ENCODE assay signal across 8 mouse cellular contexts in the genomic region with DNA sequence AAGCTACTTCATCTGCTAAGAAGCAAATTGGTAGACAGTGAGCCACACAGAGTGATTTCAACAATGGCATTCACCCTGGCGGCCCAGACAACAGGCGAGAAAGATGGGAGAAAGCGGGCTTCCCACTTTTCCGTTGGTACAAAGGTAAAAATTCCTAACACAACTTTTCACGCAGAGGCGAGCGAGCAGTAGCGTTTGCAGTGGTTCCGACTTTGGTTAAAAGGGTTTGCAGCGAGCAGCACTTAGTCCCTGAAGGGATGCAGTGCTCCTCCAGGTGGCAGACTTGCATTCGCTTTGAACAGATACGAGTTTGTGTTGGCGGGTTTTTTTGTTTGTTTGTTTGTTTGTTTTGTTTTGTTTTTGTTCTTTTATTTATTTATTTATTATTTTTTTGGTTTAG.
A peak's percentile ranks its signal among the peaks of the same experiment; 100 is the strongest.
DNase-seq lines count a peak whose midpoint lies in the region; ATAC-seq and TF ChIP-seq lines count a peak whose summit lies in the region.

No protein-coding gene starts in this region.

- 27% methylated on average over 13 of the region's 13 CpGs for WGBS in forebrain, embryonic 11.5 days
- WGBS in hindbrain, embryonic 13.5 days, result 31% methylated on average over 13 of the region's 13 CpGs
- WGBS in stomach, embryonic 14.5 days, result 24% methylated on average over 13 of the region's 13 CpGs

- H3K9ac ChIP-seq in ES-Bruce4 (ENCODE audit: low read depth, poor library complexity, severe bottlenecking), result no peak overlapping the region
- no peak overlapping the region for H3K9ac ChIP-seq in forebrain, embryonic 11.5 days (ENCODE audit: low read length)
- H3K9ac ChIP-seq in hindbrain, embryonic 13.5 days, result no peak overlapping the region
- no peak overlapping the region for H3K9ac ChIP-seq in stomach, embryonic 14.5 days (replicated peaks; ENCODE audit: low read depth, low read length)

- peak; percentile 48 for TF ChIP-seq CTCF in ES-Bruce4 (IDR thresholded peaks at IDR 0.05; ENCODE audit: low read depth, low read length)
- TF ChIP-seq CTCF in bone marrow macrophage, adult 2 months (IDR thresholded peaks at IDR 0.05; ENCODE audit: low read depth, low read length), result 0 out of 2 replicates have a peak, but pooled peaks have one; percentile 15

- H3K27me3 ChIP-seq in ES-Bruce4 (ENCODE audit: control insufficient read depth, insufficient read depth, low read length, poor library complexity, severe bottlenecking), result no peaks in the 10 kb centered on the region
- H3K27me3 ChIP-seq in forebrain, embryonic 11.5 days (ENCODE audit: control insufficient read depth, insufficient read depth, low read length), result no peaks in the 10 kb centered on the region
- H3K27me3 ChIP-seq in hindbrain, embryonic 13.5 days, result no peaks in the 10 kb centered on the region
- no peaks in the 10 kb centered on the region for H3K27me3 ChIP-seq in stomach, embryonic 14.5 days (ENCODE audit: control insufficient read depth, insufficient read depth, low read length)

- no peaks in the 10 kb centered on the region for H3K9me3 ChIP-seq in ES-Bruce4 (replicated peaks; ENCODE audit: control insufficient read depth, insufficient read depth, low read length, poor library complexity, severe bottlenecking)
- no peaks in the 10 kb centered on the region for H3K9me3 ChIP-seq in forebrain, embryonic 11.5 days (ENCODE audit: control insufficient read depth, low read length)
- H3K9me3 ChIP-seq in hindbrain, embryonic 13.5 days, result no peaks in the 10 kb centered on the region
- H3K9me3 ChIP-seq in stomach, embryonic 14.5 days (ENCODE audit: control insufficient read depth, low read depth, low read length), result no peaks in the 10 kb centered on the region

- H3K36me3 ChIP-seq in ES-Bruce4 (ENCODE audit: control insufficient read depth, insufficient read depth, low read length, poor library complexity, severe bottlenecking), result no peaks in the 10 kb centered on the region
- H3K36me3 ChIP-seq in forebrain, embryonic 11.5 days (ENCODE audit: control insufficient read depth, insufficient read depth, low read length), result no peaks in the 10 kb centered on the region
- no peaks in the 10 kb centered on the region for H3K36me3 ChIP-seq in hindbrain, embryonic 13.5 days
- H3K36me3 ChIP-seq in stomach, embryonic 14.5 days (ENCODE audit: control insufficient read depth, insufficient read depth, low read length), result no peaks in the 10 kb centered on the region

- 0 out of 2 replicates have a peak, but pooled peaks have one; percentile 62 for ATAC-seq in forebrain, embryonic 11.5 days (replicated peaks; ENCODE audit: low FRiP score)
- 0 out of 2 replicates have a peak, but pooled peaks have one; percentile 58 for ATAC-seq in hindbrain, embryonic 13.5 days (ENCODE audit: low FRiP score)
- ATAC-seq in stomach, embryonic 14.5 days (ENCODE audit: insufficient number of reproducible peaks, insufficient read depth, low FRiP score, low read depth), result no peak
- no peak for ATAC-seq in erythroblast, adult 5-6 weeks (replicated peaks; ENCODE audit: low FRiP score, poor library complexity, severe bottlenecking)

- no peak for TF ChIP-seq POLR2A in ES-Bruce4 (IDR thresholded peaks at IDR 0.05; ENCODE audit: insufficient read depth, low read length)
- no peak for TF ChIP-seq POLR2A in bone marrow macrophage, adult 2 months (IDR thresholded peaks at IDR 0.05; ENCODE audit: borderline replicate concordance, low read depth, low read length)

- peak; percentile 65 for DNase-seq in forebrain, embryonic 11.5 days (ENCODE audit: low spot score)
- DNase-seq in layer of hippocampus, postnatal 14 days (ENCODE audit: low spot score in 2 of 2), result peak; percentile 56 to 61
- DNase-seq in mesoderm, embryonic 11.5 days (ENCODE audit: low read depth, low spot score), result peak; percentile 53

- no peak overlapping the region for H3K27ac ChIP-seq in ES-Bruce4 (ENCODE audit: insufficient read depth, low read length)
- H3K27ac ChIP-seq in bone marrow macrophage, adult 2 months (ENCODE audit: insufficient read depth, low read depth, low read length), result no peak overlapping the region
- H3K27ac ChIP-seq in forebrain, embryonic 11.5 days (ENCODE audit: low read depth, low read length), result no peak overlapping the region
- H3K27ac ChIP-seq in hindbrain, embryonic 13.5 days, result no peak overlapping the region
- no peak overlapping the region for H3K27ac ChIP-seq in stomach, embryonic 14.5 days (ENCODE audit: low read length)

- H3K4me1 ChIP-seq in ES-Bruce4 (ENCODE audit: control insufficient read depth, insufficient read depth, low read length), result no peaks in the 10 kb centered on the region
- no peaks in the 10 kb centered on the region for H3K4me1 ChIP-seq in bone marrow macrophage, adult 2 months (ENCODE audit: control insufficient read depth, insufficient read depth, low read length)
- H3K4me1 ChIP-seq in forebrain, embryonic 11.5 days (replicated peaks; ENCODE audit: control insufficient read depth, insufficient read depth, low read length), result peaks cover 4% of the 10 kb centered on the region; the same call in 1 of the 2 replicates
- H3K4me1 ChIP-seq in hindbrain, embryonic 13.5 days (replicated peaks), result peaks cover 8% of the 10 kb centered on the region
- H3K4me1 ChIP-seq in stomach, embryonic 14.5 days (ENCODE audit: control insufficient read depth, insufficient read depth, low read length), result no peaks in the 10 kb centered on the region

- TF ChIP-seq EP300 in ES-Bruce4 (IDR thresholded peaks at IDR 0.05; ENCODE audit: insufficient read depth, low read depth, low read length), result no peak

- H3K4me3 ChIP-seq in ES-Bruce4 (ENCODE audit: low read depth, low read length), result no peak overlapping the region
- H3K4me3 ChIP-seq in bone marrow macrophage, adult 2 months (ENCODE audit: insufficient read depth, low read length), result peak overlapping the region; percentile 24; the same call in 1 of the 2 replicates
- no peak overlapping the region for H3K4me3 ChIP-seq in forebrain, embryonic 11.5 days (ENCODE audit: low read depth, low read length)
- no peak overlapping the region for H3K4me3 ChIP-seq in hindbrain, embryonic 13.5 days
- no peak overlapping the region for H3K4me3 ChIP-seq in stomach, embryonic 14.5 days (ENCODE audit: low read depth, low read length)

- 0 out of 2 replicates have a peak overlapping the region, but pooled peaks have one; percentile 3 for H3K4me2 ChIP-seq in forebrain, embryonic 11.5 days (ENCODE audit: low read depth, low read length, severe bottlenecking)
- H3K4me2 ChIP-seq in hindbrain, embryonic 13.5 days, result peak overlapping the region; percentile 40
- peak overlapping the region; percentile 28; the same call in 1 of the 2 replicates for H3K4me2 ChIP-seq in stomach, embryonic 14.5 days (replicated peaks; ENCODE audit: low read depth, low read length)

Comparison
In these comparisons a context has a peak if more than half of its experiments do, and no peak if none do; other contexts are left out.
1. ATAC-seq: peak in forebrain, embryonic 11.5 days (single experiment) and hindbrain, embryonic 13.5 days (single experiment); none in stomach, embryonic 14.5 days (single experiment) and erythroblast, adult 5-6 weeks (single experiment).
2. Peak in every context shown above with its lines, with median percentiles within 50 percentile points of each other: DNase-seq and H3K4me2 ChIP-seq.